Comparison of ENCODE assay signal across 8 mouse cellular contexts in the genomic region with DNA sequence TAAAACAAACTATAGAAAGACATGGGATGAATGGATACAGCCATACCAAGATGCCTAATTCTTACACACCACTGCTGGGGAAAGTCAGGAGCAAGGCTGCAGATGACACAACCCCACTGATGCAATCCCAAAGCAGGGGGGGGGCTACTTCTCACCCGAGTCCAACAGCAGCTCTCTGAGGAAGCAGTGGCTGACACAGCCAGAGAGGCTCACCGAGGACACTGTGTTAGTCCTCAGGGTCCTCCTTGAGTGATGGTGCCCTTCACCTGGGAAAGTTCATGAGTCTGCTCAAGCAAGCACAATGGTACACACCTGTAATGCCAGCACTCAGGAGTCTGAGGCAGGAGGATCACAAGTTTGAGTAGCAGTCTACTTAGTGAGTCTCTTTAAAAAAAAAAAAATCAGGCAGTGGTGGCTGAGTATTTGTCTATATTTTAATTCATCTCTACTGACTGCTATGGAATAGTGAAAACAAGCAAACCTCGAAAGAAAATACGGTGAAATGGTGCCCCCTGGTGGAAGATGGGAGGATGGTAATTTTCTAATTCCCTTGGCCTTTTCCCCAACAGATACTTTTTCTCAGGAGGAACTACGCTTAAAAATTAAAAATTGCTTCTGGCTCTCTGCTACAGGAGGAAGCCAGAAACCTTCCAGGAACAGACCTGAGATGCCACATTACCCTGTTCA. TPM values are rescaled to one million over a fixed set of nuclear protein-coding genes. Genes with fewer than 3 reads are reported as not detected.
DNase-seq lines count a peak whose midpoint lies in the region.

No protein-coding gene starts in this region.

- DNase-seq in layer of hippocampus, adult 18-20 months (ENCODE audit: low spot score in 2 of 2) = peak; percentile 66 to 89
- no peak for DNase-seq in layer of hippocampus, adult 9-10 months (ENCODE audit: low spot score)
- DNase-seq in T-cell, adult 2 months (ENCODE audit: low spot score) = peak; percentile 65
- peak; percentile 72 to 86 for DNase-seq in cerebellum, postnatal 36 days
- peak; percentile 20 to 70 for DNase-seq in heart, adult 9 months (ENCODE audit: low spot score in 2 of 2)
- peak; percentile 61 for DNase-seq in left cerebral cortex, postnatal 4 days
- DNase-seq in retina, adult 2 months (ENCODE audit: low read depth, low spot score) = peak; percentile 56
- DNase-seq in thymus, postnatal 4 days = peak; percentile 80

- intact Hi-C loops in left cerebral cortex, postnatal 4 days (cut with DNase I) = loop anchor here (5.0 to 10.0 kb wide), 2 partner anchors 80 to 382 kb away; no protein-coding TSS in a partner anchor

RNA-seq across cellular contexts. Expression of a gene that starts 12.2 kb away (rescaled TPM):
- total RNA-seq in layer of hippocampus, adult 18-20 months (2021) = 100 to 1,000 TPM; 100 to 106 TPM
- total RNA-seq in left cerebral cortex, postnatal 4 days (2021) = 10 to 100 TPM; 75.1 to 86.2 TPM

RNA-seq across cellular contexts. Expression of a gene that starts 12.2 kb away (rescaled TPM):
- total RNA-seq in layer of hippocampus, adult 18-20 months (2021) = 10 to 100 TPM; 16.6 to 18.5 TPM
- 10 to 100 TPM; 22.9 to 25.9 TPM for total RNA-seq in left cerebral cortex, postnatal 4 days (2021)

RNA-seq across cellular contexts. Expression of a gene that starts 50.2 kb away (rescaled TPM):
- 1 to 10 TPM in 1 of 2 experiments, not detected in 1; 1.0 TPM for total RNA-seq in layer of hippocampus, adult 18-20 months (2021)
- not detected for total RNA-seq in left cerebral cortex, postnatal 4 days (2021)

RNA-seq across cellular contexts. Expression of a gene that starts 50.2 kb away (rescaled TPM):
- 1 to 10 TPM; 7.5 to 8.7 TPM for total RNA-seq in layer of hippocampus, adult 18-20 months (2021)
- total RNA-seq in left cerebral cortex, postnatal 4 days (2021) = 10 to 100 TPM in 1 of 2 experiments, 1 to 10 TPM in 1; 7.7 to 10.3 TPM
